Mouse (Mus musculus): Measurements from ENCODE around the gene Ccdc169. TPM values are rescaled to one million over a fixed set of nuclear protein-coding genes. Genes with fewer than 3 reads are reported as not detected.

Ccdc169 gene
- polyA plus RNA-seq, 1 experiment from 2014 or later = not detected

DNA sequence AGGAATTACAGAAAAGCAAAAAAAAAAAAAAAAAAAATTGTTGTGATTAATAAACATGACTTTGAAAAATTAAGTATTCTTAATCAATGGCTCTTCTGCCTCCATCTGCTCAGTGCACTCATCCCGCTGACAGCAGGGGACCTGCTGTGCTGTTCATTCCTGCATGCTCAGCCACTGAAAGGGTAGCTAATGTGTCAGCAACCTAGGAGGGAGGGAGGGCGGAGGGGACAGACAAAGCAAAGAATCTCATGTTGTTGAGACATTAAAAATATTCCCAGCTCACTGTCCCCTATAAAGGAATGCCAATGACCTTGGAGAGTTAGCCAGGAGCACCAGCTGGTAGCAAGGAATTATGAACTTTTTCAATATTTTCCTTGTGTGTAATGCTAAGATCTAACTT, 39.1 kb upstream of the Ccdc169 start:
- H3K9me3 ChIP-seq (ENCODE audit: control insufficient read depth, low read length) = no peaks in the 10 kb centered on the region
- no peak overlapping the region for H3K4me2 ChIP-seq (ENCODE audit: low read length)
- H3K4me1 ChIP-seq (replicated peaks; ENCODE audit: control insufficient read depth, insufficient read depth, low read length) = 0 out of 2 replicates have a peak, but pooled peaks cover 3% of the 10 kb centered on the region
- no peak overlapping the region for H3K4me3 ChIP-seq (ENCODE audit: low read depth, low read length)
- ATAC-seq (replicated peaks; ENCODE audit: low FRiP score, low TSS enrichment, low read depth) (no peak), DNase-seq (ENCODE audit: low spot score) (no peak)
- no peaks in the 10 kb centered on the region for H3K27me3 ChIP-seq (replicated peaks; ENCODE audit: control insufficient read depth, insufficient read depth, low read length)
- WGBS = 79% methylated on average over 2 of the region's 2 CpGs
- H3K36me3 ChIP-seq (ENCODE audit: control insufficient read depth, insufficient read depth, low read length) = no peaks in the 10 kb centered on the region
- H3K27ac ChIP-seq (ENCODE audit: low read depth) = no peak overlapping the region
- no peak overlapping the region for H3K9ac ChIP-seq (ENCODE audit: low read length)

DNA sequence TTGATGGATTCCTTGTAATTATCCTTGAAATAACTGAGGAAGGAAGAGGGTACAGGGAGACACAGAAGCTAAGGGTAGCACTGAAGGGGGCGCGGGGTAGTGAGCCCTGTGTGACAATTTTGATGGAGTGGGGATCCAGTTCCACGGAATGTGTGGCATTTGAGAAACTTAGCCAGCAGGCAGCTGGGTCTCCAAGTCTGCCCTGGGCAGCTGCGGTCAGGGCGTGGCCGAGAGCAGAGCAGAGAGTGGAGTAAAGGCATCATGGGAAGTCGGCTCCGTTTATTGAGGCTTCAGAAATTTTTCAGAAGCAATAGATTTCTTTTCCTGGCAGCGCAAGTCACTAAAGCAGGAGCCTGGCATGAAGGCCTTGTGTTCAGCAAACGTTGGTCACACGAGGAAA, 38.1 kb upstream of the Ccdc169 start:
- Histone ChIP-seq H3K36me3 (ENCODE audit: control insufficient read depth, insufficient read depth, low read length) (no peaks in the 10 kb centered on the region), H3K27me3 (replicated peaks; ENCODE audit: control insufficient read depth, insufficient read depth, low read length) (no peaks in the 10 kb centered on the region), H3K4me3 (ENCODE audit: low read depth, low read length) (no peak overlapping the region), H3K27ac (ENCODE audit: low read depth) (no peak overlapping the region), H3K9ac (ENCODE audit: low read length) (no peak overlapping the region), H3K4me1 (replicated peaks; ENCODE audit: control insufficient read depth, insufficient read depth, low read length) (0 out of 2 replicates have a peak, but pooled peaks cover 3% of the 10 kb centered on the region), H3K4me2 (ENCODE audit: low read length) (no peak overlapping the region), H3K9me3 (ENCODE audit: control insufficient read depth, low read length) (no peaks in the 10 kb centered on the region)
- WGBS = 59% methylated on average over 11 of the region's 11 CpGs
- no peak for DNase-seq (ENCODE audit: low spot score)
- ATAC-seq (replicated peaks; ENCODE audit: low FRiP score, low TSS enrichment, low read depth) = no peak

DNA sequence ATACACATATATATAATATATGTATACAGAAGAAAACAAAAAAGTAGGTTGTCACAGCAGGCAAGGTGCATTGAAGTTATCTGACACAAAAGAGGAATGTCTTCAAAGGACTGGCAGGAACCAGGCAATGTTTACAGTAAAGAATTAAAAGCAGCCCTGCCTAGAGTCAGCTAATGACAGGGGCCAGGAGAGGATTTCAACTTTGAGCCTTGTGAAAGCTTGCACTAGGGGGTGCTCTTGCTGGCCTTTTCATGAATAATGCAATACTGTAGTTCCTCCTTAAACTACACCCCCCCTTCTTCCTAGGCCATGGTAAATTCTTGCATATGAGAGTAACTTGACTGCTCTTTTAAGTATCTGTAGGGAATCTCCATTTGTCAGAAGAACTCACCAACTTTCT, 36.0 kb upstream of the Ccdc169 start:
- Histone ChIP-seq H3K9ac (ENCODE audit: low read length) (no peak overlapping the region), H3K9me3 (ENCODE audit: control insufficient read depth, low read length) (no peaks in the 10 kb centered on the region), H3K36me3 (ENCODE audit: control insufficient read depth, insufficient read depth, low read length) (no peaks in the 10 kb centered on the region), H3K4me2 (ENCODE audit: low read length) (no peak overlapping the region), H3K27ac (ENCODE audit: low read depth) (no peak overlapping the region), H3K4me3 (ENCODE audit: low read depth, low read length) (no peak overlapping the region), H3K27me3 (replicated peaks; ENCODE audit: control insufficient read depth, insufficient read depth, low read length) (no peaks in the 10 kb centered on the region), H3K4me1 (replicated peaks; ENCODE audit: control insufficient read depth, insufficient read depth, low read length) (0 out of 2 replicates have a peak, but pooled peaks cover 3% of the 10 kb centered on the region)
- DNase-seq (ENCODE audit: low spot score) (no peak), ATAC-seq (replicated peaks; ENCODE audit: low FRiP score, low TSS enrichment, low read depth) (no peak)

DNA sequence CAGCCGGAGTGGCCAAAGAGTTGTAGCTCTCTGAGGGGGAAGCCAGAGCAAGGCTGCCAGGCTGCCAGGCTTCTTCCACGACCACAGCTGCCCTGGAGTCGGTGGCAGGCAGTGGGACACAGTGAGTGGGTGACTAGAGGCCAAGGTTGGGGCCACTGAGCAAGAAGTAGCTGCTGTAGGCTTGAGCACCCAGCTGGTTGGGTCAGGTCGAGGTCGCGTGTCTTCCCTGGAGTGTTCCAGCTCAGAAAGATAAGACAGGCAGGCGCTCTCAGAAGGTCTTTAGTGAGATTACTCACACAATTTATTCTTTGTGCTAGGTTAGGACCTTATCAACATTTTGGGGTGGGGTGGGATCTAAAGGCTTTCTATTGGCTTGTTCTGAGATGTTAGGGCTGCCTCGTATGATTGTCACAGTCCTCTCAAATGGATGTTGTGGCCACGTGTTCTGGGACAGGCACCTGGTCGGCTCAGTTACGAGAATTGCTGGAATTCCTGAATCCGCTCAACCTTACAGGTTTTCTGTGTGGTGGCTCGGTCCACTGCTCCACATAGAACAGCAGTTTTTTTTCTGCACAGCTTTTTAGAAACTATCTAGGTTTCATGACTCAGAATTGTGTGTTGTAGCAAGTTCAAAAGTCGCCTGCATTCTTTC, 31.6 kb upstream of the Ccdc169 start:
- Histone ChIP-seq H3K9ac (ENCODE audit: low read length) (no peak overlapping the region), H3K27me3 (replicated peaks; ENCODE audit: control insufficient read depth, insufficient read depth, low read length) (no peaks in the 10 kb centered on the region), H3K4me2 (ENCODE audit: low read length) (no peak overlapping the region), H3K27ac (ENCODE audit: low read depth) (no peak overlapping the region), H3K9me3 (ENCODE audit: control insufficient read depth, low read length) (no peaks in the 10 kb centered on the region), H3K4me1 (replicated peaks; ENCODE audit: control insufficient read depth, insufficient read depth, low read length) (no peaks in the 10 kb centered on the region), H3K36me3 (ENCODE audit: control insufficient read depth, insufficient read depth, low read length) (no peaks in the 10 kb centered on the region), H3K4me3 (ENCODE audit: low read depth, low read length) (no peak overlapping the region)
- ATAC-seq (replicated peaks; ENCODE audit: low FRiP score, low TSS enrichment, low read depth) (no peak), DNase-seq (ENCODE audit: low spot score) (no peak)
- WGBS = 71% methylated on average over 14 of the region's 14 CpGs

DNA sequence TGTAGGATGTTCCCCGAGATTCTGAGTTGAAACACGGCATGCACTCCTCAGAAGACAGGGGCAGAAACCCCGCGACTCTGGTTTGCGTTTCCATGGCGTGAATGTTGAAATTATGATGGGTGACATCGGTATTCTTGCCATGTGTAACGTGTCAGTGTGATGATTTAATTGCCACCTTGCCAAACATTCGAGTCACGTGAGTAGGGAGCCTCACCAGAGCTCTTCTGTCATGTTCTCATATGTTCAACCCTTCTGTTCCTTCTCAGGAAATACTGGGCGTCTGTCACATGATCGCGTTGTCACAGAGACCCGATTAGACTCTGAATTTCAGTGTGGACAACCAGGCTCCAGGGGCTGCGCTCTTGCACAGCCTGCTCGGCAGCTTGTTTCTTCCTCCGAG, 31.1 kb upstream of the Ccdc169 start:
- DNase-seq (ENCODE audit: low spot score) (no peak), ATAC-seq (replicated peaks; ENCODE audit: low FRiP score, low TSS enrichment, low read depth) (no peak)
- Histone ChIP-seq H3K4me1 (replicated peaks; ENCODE audit: control insufficient read depth, insufficient read depth, low read length) (no peaks in the 10 kb centered on the region), H3K27ac (ENCODE audit: low read depth) (no peak overlapping the region), H3K27me3 (replicated peaks; ENCODE audit: control insufficient read depth, insufficient read depth, low read length) (no peaks in the 10 kb centered on the region), H3K4me3 (ENCODE audit: low read depth, low read length) (no peak overlapping the region), H3K9me3 (ENCODE audit: control insufficient read depth, low read length) (no peaks in the 10 kb centered on the region), H3K36me3 (ENCODE audit: control insufficient read depth, insufficient read depth, low read length) (no peaks in the 10 kb centered on the region), H3K9ac (ENCODE audit: low read length) (no peak overlapping the region), H3K4me2 (ENCODE audit: low read length) (no peak overlapping the region)
- WGBS = 75% methylated on average over 17 of the region's 17 CpGs

DNA sequence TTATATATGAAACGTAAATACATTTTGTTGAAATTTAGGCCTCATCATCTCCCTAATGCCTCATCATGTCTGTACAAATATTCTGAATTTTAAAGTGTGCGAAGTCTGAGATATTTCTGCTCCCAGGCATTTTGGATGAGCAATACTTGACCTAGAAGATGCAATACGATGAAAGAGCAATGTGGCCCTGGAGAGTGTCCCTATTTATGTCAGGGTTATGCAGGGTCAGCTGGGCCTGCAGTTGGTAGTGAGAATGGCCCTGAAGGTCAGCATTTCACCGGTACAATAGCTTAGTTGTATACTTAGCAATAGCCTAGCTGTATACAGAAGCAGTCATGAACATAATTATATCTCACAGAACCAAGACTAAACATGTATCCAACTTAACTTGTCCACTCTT, 28.0 kb upstream of the Ccdc169 start:
- Histone ChIP-seq H3K4me1 (replicated peaks; ENCODE audit: control insufficient read depth, insufficient read depth, low read length) (0 out of 2 replicates have a peak, but pooled peaks cover 5% of the 10 kb centered on the region), H3K27me3 (replicated peaks; ENCODE audit: control insufficient read depth, insufficient read depth, low read length) (no peaks in the 10 kb centered on the region), H3K4me2 (ENCODE audit: low read length) (no peak overlapping the region), H3K4me3 (ENCODE audit: low read depth, low read length) (no peak overlapping the region), H3K27ac (ENCODE audit: low read depth) (no peak overlapping the region), H3K9ac (ENCODE audit: low read length) (no peak overlapping the region), H3K36me3 (ENCODE audit: control insufficient read depth, insufficient read depth, low read length) (no peaks in the 10 kb centered on the region), H3K9me3 (ENCODE audit: control insufficient read depth, low read length) (no peaks in the 10 kb centered on the region)
- DNase-seq (ENCODE audit: low spot score) (no peak), ATAC-seq (replicated peaks; ENCODE audit: low FRiP score, low TSS enrichment, low read depth) (no peak)
- 61% methylated on average over 4 of the region's 4 CpGs for WGBS

DNA sequence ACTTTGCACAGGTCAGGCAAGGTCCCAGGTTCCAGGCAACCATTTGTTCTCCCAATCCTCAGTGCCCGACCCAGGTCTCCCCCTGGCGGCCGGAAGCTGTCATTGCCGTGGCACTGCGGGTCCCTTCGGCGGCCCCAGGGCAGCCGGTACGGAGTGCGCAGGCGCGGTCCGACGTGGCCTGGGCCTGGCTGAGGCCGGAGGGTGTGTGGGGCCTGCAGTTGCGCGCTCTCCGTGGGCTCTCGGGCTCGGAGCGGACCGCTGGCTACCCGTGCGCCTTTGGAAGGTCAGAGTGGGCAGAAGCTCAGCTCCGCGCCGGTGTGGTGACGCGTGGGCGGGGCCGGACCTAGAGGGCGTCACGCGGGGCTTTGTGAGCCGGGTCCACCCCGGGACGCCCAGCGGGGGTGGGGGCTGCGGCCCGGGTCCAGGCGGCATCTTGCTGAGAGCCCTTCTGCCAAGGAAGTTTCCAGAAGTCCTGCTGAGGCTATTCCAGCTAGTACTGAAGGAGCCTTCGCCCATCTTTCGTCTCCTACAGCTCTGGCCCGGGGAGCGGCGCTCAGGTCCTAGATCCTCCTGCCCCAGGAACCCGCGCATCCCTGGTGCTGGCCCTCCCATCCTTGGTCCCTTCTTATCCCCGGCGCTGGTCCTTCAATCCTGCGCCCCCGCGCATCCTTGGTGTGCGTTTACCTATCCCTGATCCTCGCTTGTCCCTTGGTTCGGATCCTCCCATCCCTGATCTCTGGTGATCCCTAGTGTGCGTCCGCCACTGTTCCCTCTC, 25.0 kb upstream of the Ccdc169 start, which contains the start of gene Spg20:
Gene Spg20 (plus strand): TSS at position 174 of the 775 bp plus-strand sequence.
- Histone ChIP-seq H3K27me3 (replicated peaks; ENCODE audit: control insufficient read depth, insufficient read depth, low read length) (no peaks in the 10 kb centered on the region), H3K4me1 (replicated peaks; ENCODE audit: control insufficient read depth, insufficient read depth, low read length) (0 out of 2 replicates have a peak, but pooled peaks cover 5% of the 10 kb centered on the region), H3K4me2 (ENCODE audit: low read length) (peak within 1 kb of the TSS; percentile 64), H3K36me3 (ENCODE audit: control insufficient read depth, insufficient read depth, low read length) (peaks cover 5% of the 10 kb centered on the region; the same call in 1 of the 2 replicates), H3K9ac (ENCODE audit: low read length) (peak within 1 kb of the TSS; percentile 98), H3K9me3 (ENCODE audit: control insufficient read depth, low read length) (no peaks in the 10 kb centered on the region), H3K27ac (ENCODE audit: low read depth) (peak within 1 kb of the TSS; percentile 92), H3K4me3 (ENCODE audit: low read depth, low read length) (peak within 1 kb of the TSS; percentile 88)
- DNase-seq (ENCODE audit: low spot score) = peak; percentile 99
- under 1% methylated on average over 58 of the region's 58 CpGs for WGBS
- ATAC-seq (replicated peaks; ENCODE audit: low FRiP score, low TSS enrichment, low read depth) = peak; percentile 97

DNA sequence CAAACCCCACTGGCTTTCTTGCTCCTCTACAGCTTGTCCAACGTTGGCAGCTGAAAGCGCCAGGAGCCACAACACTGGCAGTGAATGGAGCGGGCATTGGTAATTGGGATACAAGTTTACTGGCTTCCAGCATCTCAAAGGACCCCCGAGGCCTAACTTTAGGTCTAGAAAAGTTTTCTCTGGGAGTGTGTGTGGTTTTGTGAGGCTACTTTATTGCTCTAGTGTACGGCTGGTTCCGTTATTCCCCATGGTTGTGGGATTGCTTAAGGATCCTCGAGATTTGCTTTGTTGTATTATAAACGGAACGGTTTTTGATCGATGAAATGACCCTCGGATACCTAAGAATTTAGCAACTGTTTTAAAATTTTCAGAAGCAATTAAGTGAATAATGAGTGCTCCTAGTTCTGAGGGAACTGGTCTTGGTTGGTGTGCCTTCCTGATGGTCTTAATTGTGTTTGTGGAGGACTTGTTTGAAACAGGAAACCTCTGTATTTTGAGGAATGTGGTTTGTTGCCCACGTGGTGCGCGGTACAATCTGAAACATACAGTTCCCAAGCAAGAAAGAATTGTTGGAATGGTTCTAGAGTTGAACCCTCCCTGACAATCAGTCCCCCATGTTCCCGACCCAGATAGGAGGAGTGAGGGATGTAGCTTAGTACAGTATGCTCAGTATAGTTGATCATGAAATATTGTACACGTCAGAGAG, 24.3 kb upstream of the Ccdc169 start:
- H3K4me3 ChIP-seq (ENCODE audit: low read depth, low read length) = peak overlapping the region; percentile 88
- 0 out of 2 replicates have a peak, but pooled peaks cover 5% of the 10 kb centered on the region for H3K4me1 ChIP-seq (replicated peaks; ENCODE audit: control insufficient read depth, insufficient read depth, low read length)
- peak overlapping the region; percentile 64 for H3K4me2 ChIP-seq (ENCODE audit: low read length)
- no peaks in the 10 kb centered on the region for H3K27me3 ChIP-seq (replicated peaks; ENCODE audit: control insufficient read depth, insufficient read depth, low read length)
- peak overlapping the region; percentile 92 for H3K27ac ChIP-seq (ENCODE audit: low read depth)
- peaks cover 13% of the 10 kb centered on the region for H3K36me3 ChIP-seq (ENCODE audit: control insufficient read depth, insufficient read depth, low read length)
- no peaks in the 10 kb centered on the region for H3K9me3 ChIP-seq (ENCODE audit: control insufficient read depth, low read length)
- 31% methylated on average over 16 of the region's 16 CpGs for WGBS
- ATAC-seq (replicated peaks; ENCODE audit: low FRiP score, low TSS enrichment, low read depth) (no peak), DNase-seq (ENCODE audit: low spot score) (no peak)
- H3K9ac ChIP-seq (ENCODE audit: low read length) = peak overlapping the region; percentile 98
